Mouse (Mus musculus): Measurements from ENCODE around the gene Kcnk2. TPM values are rescaled to one million over a fixed set of nuclear protein-coding genes. Genes with fewer than 3 reads are reported as not detected.

Gene Kcnk2
- polyA plus RNA-seq, 1 experiment: 1.9 TPM

DNA sequence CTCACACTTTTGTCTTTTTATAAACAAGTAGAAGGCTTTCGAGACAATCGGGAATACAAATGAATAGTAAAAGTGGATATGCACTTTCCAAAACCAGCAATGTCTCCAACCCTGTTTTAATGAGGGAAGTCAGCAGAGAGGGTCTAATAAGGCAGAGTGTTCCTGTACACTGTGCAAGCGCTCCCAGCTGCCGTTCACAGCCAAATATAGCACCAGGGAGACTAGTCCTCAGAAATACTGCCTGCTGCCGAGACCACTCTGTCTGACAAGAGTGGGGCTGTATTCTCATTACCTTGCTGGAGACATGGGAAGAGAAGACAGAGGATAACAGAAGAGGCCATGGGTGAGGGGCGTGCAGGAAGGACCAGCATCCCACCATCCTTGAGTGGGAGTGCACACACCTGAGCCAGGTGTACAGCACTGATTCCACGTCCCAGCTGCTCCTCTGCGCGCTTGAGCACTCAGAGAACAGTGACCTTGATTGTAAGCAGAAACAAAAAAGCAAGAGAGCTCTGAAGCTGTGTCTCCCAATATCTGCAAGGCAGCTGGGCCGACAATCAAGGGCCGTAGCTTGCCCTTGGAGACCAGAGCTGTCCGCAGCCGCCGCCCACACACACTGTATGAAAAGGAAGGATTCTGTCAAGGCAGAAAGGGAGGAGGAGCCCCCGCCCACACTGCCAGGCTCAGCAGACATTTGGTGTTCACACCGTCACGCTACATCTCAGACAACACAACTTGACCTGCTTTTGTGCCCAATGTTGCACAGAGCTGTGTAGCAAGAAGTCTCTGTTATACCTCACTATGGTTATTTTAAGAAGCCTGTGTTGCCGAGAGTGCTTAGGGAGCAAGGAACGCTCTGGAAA, 173.6 kb downstream of the Kcnk2 start:
- 73% methylated on average over 19 of the region's 19 CpGs for WGBS
- no peak for DNase-seq (ENCODE audit: low read depth, low spot score)

DNA sequence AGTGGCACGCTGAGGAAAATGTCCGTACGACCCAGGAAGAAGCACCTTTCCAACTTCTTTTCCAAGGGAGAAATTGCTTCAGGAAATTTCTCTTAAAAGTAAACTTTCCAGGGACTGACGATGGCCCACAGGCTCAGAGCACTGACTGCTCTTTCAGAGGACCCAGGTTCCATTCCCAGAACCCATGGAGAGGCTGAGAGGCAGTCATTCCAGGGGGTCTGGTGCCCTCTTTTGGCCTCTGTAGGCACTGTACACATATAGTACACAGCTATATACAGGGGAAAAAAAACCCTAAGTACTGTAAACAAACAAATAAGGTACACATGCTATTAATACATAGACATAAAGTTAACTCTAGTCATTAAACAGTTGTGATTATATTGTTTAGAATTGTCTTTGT, 174.6 kb downstream of the Kcnk2 start:
- WGBS: 80% methylated on average over 4 of the region's 4 CpGs
- DNase-seq (ENCODE audit: low read depth, low spot score): no peak

DNA sequence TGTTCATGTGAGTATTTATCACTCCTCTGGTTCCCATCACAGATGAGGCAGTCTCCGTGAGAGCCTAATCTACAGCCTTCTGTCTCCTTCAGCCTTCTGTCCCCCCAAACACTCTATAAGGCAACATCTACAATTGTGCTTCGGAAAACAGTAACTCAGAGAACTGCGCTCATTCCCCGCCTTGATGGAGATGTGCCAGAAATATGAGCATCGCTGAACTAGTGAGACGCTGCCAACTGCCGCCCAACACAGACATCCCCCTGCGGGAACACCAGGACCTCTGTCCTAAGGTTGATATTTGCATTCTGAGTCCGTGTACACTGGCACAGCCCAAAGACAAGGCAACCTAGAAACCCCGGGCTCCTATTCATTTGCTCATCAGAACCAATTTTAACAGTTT, 183.0 kb downstream of the Kcnk2 start:
- DNase-seq (ENCODE audit: low read depth, low spot score): no peak
- 73% methylated on average over 10 of the region's 10 CpGs for WGBS

DNA sequence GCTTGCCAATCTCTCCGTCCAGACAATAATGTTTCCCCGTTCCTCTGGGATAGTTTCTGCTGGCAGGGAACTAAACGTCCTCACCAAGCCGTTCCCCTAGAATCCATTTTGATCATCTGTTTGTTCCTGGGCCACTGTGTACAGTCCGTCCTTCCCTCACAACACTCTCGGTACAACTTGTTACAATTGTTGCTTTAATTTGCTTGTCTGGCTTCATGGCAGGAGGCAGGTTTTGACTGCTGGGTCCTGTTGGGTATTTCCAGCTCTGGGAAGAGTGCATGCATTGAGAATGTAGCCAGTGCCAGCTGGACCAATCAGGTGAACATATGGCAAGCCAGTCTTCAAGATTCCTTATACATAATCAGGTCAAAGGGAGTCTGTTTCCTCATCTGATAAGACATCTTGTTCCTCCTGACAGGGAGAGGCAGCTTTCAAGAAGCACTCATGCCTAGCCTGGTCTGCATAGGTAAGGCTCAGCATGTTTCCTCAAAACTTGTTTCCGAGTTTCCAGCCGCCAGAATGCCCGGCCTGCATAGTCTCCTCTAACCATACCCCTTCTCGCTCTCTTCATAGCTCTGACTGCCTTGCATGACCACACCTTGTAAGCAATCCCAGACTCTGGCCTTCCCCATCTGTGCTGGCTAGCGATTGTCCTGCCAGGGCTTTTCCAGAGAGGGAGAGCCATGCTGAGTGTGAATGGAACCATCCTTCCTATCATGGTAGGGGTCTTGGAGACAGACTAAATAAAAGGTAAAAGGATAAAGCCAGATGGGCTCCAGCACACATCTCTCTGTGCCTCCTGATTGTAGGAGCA, 184.1 kb downstream of the Kcnk2 start:
- no peak for DNase-seq (ENCODE audit: low read depth, low spot score)
- WGBS: 71% methylated on average over 11 of the region's 11 CpGs

DNA sequence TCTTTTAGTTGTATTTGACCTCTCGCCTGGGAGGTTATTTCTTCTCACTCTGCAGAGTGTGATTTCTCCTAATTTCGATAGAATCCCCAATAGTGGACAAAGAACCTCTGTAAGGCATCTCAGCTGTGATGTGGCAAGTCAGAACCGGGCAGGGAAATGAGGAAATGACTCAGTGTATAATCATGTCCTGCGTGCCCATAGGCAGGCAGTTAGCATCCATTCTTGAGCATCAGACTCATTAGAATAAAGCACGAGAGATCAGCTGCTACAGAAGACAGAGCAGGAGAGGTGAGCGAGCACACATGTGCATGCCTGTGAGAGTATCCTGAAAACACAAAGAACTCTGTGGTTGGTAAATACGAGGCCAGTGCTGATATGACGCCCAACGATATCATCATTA, 186.9 kb downstream of the Kcnk2 start:
- DNase-seq (ENCODE audit: low read depth, low spot score): no peak
- WGBS: 66% methylated on average over 9 of the region's 9 CpGs

DNA sequence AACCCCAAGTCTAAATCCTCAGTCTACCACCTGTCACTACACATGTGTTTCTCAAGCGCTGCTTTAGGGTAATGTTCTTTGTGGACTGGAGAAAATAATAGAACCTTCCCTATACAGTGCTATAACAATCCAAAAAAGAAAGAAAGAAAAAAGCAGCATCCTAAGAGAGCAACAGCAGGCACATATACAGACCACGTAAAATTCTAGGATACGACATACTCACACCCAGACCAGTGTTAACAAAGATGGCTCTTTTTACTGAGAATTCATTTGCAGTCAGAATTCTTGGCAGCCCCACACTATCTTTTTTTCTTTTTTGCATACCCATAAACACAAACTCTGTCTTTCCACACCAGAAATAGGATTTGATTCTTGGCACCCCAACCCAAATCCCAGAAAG, 187.6 kb downstream of the Kcnk2 start:
- no peak for DNase-seq (ENCODE audit: low read depth, low spot score)
- WGBS: 74% methylated on average over 3 of the region's 3 CpGs

DNA sequence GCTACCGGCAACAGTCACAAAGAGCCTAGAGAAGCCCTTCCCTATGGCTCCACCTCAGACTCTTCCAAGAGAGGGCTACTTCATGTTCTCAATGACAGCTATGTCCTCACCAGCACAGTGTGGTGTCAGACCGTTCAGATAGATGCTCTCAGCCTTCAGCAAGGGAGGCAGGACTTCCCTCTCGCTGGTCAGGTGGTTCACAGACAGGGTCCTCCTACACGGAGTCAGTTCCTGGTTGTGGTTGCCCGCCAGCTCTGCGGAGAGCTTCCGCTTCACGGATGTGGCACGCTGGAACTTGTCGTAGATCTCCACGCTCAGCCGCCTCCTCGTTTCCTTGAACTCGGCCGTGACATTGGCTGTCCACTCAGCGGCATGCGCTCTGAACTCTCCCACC, 192.4 kb downstream of the Kcnk2 start:
- 91% methylated on average over 17 of the region's 17 CpGs for WGBS
- no peak for DNase-seq (ENCODE audit: low read depth, low spot score)

DNA sequence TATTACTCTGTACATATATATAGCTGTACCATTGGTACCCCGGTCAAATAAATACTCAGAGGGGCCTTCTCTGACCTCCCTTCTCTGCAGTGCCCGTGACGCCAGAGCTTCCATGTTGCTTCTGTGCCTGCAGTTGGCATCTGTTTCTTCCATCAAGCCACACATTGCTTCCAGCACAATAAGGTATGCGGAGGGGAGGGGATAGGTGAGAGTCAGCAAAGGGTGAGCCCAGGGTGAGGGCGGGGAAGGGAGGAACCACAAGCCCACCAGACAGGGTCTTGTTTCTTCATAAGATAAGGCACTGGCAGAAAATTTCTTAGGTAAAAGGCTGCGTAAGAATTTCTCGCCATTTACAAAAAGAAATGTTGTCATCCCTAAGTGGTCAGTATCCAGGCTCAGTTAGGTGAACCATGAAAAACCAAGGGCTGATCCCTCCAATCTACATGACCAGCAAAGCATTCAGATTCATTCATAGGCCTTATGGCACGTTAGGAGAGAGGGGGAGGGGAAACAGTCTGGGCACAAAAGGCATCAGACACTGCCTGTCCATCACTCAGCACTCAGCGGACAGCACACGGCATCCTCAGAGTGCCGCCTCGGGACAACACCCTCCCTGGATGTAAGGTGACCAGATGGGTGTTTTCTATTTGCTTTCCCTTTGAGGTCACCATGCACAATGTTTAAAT, 192.9 kb downstream of the Kcnk2 start:
- no peak for DNase-seq (ENCODE audit: low read depth, low spot score)
- 86% methylated on average over 12 of the region's 12 CpGs for WGBS

DNA sequence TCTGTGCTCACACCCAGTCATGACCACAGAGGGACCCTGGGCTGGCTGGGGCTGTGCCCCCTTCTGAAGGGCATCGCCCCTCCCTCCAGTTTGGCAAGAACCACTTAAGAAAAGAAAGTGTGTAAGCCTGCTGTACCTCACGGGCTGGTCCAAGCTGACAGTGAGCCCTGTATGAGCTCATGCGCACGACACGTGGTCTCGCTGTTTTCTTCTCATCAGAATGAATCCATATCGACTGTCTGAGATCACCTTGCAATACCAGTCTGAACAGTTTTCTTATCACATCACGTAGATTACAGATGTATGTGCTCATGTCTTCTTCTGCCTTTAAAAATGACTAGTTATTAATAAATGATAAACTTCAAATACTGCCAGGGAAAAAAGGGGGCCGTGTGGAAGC, 193.5 kb downstream of the Kcnk2 start:
- WGBS: 85% methylated on average over 9 of the region's 9 CpGs
- no peak for DNase-seq (ENCODE audit: low read depth, low spot score)

DNA sequence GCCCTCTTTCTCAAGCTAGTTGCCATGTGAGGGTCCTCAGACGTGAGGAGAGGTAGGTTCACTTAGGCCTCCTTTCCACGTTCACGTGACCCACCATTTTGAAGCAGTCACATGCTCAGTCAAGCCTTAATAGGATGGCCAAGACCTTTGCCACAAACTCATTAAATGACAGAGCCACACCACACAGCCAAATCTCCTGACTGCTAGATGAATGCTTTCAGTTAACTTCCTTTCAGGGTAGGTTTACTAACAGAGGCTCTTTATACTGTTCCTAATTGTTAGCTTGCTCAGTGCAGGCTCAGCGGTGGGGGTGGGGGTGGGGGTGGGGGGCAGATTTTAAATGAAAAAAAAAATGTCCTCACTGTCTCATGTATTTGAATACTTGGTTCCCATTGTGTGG, 206.3 kb downstream of the Kcnk2 start:
- DNase-seq (ENCODE audit: low read depth, low spot score): no peak
- WGBS: 72% methylated on average over 4 of the region's 4 CpGs

DNA sequence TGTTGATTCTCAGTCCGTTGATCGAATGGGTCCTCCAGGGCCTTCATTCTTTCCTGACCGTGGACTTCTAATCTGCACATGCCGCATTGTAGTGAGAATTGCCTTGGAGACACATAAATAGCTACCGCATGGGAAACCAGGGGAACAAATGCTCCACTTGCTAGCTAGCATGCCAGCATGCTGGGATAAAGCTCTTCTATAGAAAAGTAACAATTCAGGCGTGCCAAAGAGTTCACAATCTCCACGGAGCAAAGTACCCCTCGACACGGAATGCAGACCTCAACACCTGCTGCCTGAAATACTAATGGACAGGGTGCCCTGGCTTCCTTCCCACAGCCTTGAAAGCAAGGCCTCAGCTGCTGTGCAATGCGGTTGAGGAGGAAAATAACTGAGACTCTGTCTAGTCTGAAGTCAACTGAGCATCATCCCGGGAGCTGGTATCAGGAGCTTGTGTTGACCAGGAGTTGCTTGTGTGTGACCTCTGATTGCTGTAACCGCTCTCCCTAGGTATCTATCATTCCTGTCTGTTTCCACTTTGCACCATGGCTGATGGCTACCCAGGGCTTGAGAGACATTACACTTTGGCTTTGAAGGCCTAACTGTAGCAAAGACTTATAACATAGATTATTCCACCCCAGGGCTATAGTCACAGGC, 214.2 kb downstream of the Kcnk2 start:
- WGBS: 85% methylated on average over 12 of the region's 12 CpGs
- no peak for DNase-seq (ENCODE audit: low read depth, low spot score)

DNA sequence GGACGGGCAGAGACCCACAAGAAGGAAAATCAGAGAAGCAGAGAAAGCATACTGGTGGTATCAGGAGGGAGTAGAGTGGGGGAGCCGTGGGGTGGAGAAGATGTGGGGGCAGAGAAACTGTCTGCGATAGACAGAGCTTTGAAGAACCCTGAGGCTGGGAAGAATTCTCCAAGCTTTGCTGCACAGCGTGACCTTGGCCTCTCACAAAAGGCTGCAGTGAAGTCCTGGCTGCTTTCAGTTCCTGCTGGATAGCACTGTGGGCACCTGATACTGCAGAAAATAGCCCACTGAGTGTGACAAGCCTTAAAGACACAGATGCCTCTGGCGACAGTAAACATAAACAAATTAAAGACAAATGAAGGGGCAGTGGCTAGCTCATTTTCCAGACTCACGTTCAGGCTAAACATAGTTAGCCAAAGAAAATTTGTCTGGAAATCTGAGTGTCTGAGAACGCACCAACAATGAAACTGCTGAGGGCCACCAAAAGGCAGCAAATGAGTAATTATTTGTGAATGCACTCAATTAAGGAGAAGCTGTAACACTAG, 216.8 kb downstream of the Kcnk2 start:
- WGBS: 69% methylated on average over 7 of the region's 7 CpGs
- DNase-seq (ENCODE audit: low read depth, low spot score): no peak

DNA sequence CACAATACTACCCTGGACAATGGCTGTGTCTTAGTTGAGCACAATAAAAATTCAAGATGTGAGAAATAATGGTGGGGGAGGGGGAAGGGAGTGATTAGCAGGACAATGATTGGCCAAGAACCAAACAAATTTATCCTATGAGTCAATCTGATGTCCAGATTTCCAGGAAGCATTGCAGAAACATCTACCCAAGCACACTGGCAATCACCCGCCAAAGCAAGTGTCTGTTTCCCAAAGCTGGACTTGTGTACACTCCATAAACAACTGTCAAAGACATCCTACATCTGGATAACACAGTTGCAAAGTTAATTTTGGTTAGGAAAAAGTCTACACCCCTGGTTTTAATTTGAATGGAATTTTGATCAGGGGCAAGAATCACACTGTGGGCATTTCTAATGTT, 224.3 kb downstream of the Kcnk2 start:
- WGBS: 55% methylated on average over 1 of the region's 1 CpGs
- no peak for DNase-seq (ENCODE audit: low read depth, low spot score)

DNA sequence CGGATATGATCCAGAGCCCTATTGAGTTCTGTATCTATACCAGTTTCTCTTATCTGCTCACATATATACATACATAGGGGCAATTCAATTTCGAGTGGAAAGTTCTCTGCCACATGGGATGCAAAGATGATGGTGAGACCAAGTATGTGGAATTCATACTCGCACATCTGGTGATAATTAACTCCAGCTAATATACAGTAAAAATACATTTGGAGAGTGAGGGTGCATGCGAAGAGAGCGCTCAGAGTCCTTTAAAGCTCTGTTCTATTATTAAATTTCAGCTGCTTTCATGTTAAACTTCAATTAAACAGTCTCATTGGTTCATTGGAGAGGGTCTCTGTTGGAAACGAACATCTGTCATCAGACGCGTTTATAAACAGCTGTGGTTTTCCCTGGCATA, 228.6 kb downstream of the Kcnk2 start:
- 88% methylated on average over 8 of the region's 8 CpGs for WGBS
- no peak for DNase-seq (ENCODE audit: low read depth, low spot score)

DNA sequence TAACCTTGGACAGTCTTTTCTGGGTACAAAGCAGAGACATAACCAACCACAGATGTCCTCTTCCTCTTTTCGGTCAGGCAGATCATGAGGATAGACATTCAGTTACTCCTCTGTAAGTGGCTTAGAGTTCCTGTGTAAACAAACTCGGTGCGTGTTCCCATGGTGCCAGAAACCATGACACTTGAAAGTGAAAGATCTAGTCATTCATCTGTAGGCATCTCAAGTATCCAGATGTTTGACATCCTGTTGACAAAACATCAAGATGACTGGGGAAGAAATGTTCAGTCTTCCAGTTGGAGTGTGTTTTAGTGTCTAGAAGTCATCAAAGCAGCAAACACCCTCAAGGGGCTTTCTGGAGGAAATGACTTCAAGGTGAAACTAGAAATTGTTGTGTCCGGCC, 230.9 kb downstream of the Kcnk2 start:
- 48% methylated on average over 4 of the region's 4 CpGs for WGBS
- DNase-seq (ENCODE audit: low read depth, low spot score): no peak

DNA sequence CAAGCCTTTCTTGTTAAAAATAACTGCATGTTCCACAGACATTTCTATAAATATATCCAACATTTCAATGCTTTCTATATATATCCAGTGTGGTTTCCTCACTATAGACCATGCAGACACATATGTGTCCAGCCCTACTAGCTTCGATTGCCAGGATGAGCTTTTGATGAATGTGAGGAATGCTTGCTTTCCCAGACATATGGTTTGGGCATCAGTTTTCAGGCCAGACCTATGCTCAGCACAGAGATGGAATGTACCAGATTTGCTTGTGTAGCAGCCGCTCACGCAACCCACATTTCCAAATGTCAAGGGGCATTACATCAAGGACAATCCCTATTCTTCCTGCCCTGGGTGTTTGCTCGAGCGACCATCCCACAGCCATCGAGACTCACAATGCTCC, 236.3 kb downstream of the Kcnk2 start:
- DNase-seq (ENCODE audit: low read depth, low spot score): no peak
- WGBS: 85% methylated on average over 6 of the region's 6 CpGs

DNA sequence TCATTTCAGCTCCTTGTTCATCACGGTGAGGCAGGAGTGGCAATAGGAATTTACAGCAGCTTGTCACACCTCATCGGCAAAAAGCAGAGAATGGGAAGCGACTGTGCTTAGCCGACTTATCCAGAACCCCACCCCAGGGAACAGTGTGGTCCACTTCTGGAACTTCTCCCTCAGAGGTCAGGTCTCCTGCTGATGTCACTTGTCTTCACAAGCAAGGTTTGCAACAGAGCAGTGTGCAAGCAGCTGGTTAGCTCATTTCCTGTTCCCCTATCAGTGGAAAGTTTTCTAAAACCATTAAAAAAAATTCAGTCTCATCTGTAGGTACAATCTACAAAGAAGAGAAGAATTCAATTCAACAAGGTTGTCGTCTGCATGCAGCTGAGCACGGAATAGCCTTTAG, 236.9 kb downstream of the Kcnk2 start:
- 22% methylated on average over 6 of the region's 6 CpGs for WGBS
- no peak for DNase-seq (ENCODE audit: low read depth, low spot score)

DNA sequence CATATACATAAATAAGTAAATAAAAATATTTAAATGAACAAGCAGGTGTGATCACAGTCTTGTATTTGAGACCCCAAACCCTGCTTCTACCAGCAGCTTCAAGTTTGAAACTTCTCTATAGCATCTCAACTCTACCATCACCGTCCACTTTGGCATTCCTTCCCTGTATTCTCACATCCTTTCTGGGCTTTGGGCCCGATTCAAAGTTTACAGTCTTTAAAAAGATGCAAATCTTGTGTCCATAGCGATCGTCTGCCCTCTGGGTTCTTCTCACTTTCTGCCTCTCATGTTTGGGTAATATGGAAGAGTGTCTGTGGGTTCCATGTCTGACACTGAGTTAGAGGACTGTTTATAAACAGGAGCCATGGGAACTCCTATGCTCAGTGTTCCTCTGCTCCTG, 237.4 kb downstream of the Kcnk2 start:
- no peak for DNase-seq (ENCODE audit: low read depth, low spot score)
- WGBS: 37% methylated on average over 4 of the region's 4 CpGs

DNA sequence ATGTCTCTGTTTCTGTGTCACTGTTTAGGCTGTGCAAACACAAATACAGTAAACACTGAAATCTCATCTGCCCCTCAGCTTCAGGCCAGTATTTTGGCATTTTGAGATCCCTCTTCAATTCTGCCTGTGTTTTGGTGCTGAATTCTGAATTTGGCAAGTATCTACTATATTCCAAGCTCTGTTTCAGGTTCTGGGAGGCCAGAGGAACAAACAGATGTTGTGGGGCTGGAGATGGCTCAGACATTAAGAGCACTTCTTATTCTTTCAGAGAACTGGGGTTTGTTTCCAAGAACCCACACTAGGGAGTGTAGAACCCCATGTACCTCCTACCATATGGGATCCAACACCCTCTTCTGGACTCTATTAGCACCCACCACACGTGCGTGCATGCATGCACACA, 237.8 kb downstream of the Kcnk2 start:
- WGBS: 89% methylated on average over 2 of the region's 2 CpGs
- no peak for DNase-seq (ENCODE audit: low read depth, low spot score)
